Mouse (Mus musculus) intestine, postnatal 0 days (tissue): ENCODE data around the gene Nkx2-5. TPM values are rescaled to one million over a fixed set of nuclear protein-coding genes. Genes with fewer than 3 reads are reported as not detected.

Source experiments
- ATAC-seq: fragments of 200-750 bp; cut with Nextera tagmentation; 2 replicates; pipeline ENCODE4 v1.8.0; 2017; ENCODE audit warnings: mild to moderate bottlenecking, moderate TSS enrichment, moderate library complexity
- H3K27ac ChIP-seq: fragments of 300-500 bp; sonication (generic); 2 replicates; pipeline ENCODE4 v1.5.1; 2014; ENCODE audit warnings: mild to moderate bottlenecking, low read depth, low read length, moderate library complexity
- H3K27me3 ChIP-seq: fragments of 300-500 bp; sonication (generic); replicated peaks from 2 replicates; pipeline ENCODE4 v1.6.1; 2014; ENCODE audit warnings: low read length, mixed read lengths; ENCODE audit not compliant: control insufficient read depth, insufficient read depth
- H3K36me3 ChIP-seq: fragments of 300-500 bp; sonication (generic); 2 replicates; pipeline ENCODE4 v1.6.1; 2014; ENCODE audit warnings: mild to moderate bottlenecking, moderate library complexity; ENCODE audit not compliant: control insufficient read depth, insufficient read depth
- H3K4me1 ChIP-seq: fragments of 300-500 bp; sonication (generic); replicated peaks from 2 replicates; pipeline ENCODE4 v1.6.1; 2014; ENCODE audit warnings: antibody characterized with exemption, low read length, mixed read lengths; ENCODE audit not compliant: control insufficient read depth, insufficient read depth
- H3K4me2 ChIP-seq: fragments of 300-500 bp; sonication (generic); replicated peaks from 2 replicates; pipeline ENCODE4 v1.6.1; 2014; ENCODE audit warnings: low read depth, mild to moderate bottlenecking, moderate library complexity
- H3K4me3 ChIP-seq: fragments of 300-500 bp; sonication (generic); 2 replicates; pipeline ENCODE4 v1.5.1; 2014; ENCODE audit warnings: low read depth, low read length
- H3K9ac ChIP-seq: fragments of 300-500 bp; sonication (generic); 2 replicates; pipeline ENCODE4 v1.6.1; 2014; ENCODE audit warnings: mild to moderate bottlenecking, low read depth, low read length
- H3K9me3 ChIP-seq: fragments of 300-500 bp; sonication (generic); 2 replicates; pipeline ENCODE4 v1.6.1; 2016; ENCODE audit warnings: mixed run types; ENCODE audit not compliant: control insufficient read depth
- CTCF ChIP-seq: sonication (generic); IDR thresholded peaks from 2 replicates; pipeline ENCODE4 v1.5.1; 2016; ENCODE audit warnings: low read depth, mild to moderate bottlenecking, control low read depth, antibody characterized with exemption, moderate library complexity
- WGBS: fragments of 180-500 bp; shearing (Covaris S2); extraction: QIAGEN DNeasy Blood & Tissue Kit; methylation state at CpG from one replicate; pipeline ENCODE4 v1.1.7; 2014; 5-methylcytosine and 5-hydroxymethylcytosine counted together
- polyA plus RNA-seq: library from polyadenylated mRNA; unstranded; fragments of >200 nt; fragmentation: Nextera tagmentation; extraction: Ambion mirVana; gene quantifications from 2 replicates; pipeline ENCODE4 v1.2.1, GENCODE M21; 2015

Nkx2-5 gene
- polyA plus RNA-seq, 1 experiment from 2014 or later = 0.08 TPM

GRCm38 (mm10) chr17:26884995-26885926 is 40.5 kb upstream of the Nkx2-5 start:
- peak overlapping the region; percentile 71 for H3K4me2 ChIP-seq
- H3K4me1 ChIP-seq = peaks cover 8% of the 10 kb centered on the region; the same call in 1 of the 2 replicates
- peak; percentile 77 for TF ChIP-seq CTCF
- no peaks in the 10 kb centered on the region for H3K9me3 ChIP-seq
- 15% methylated on average over 25 of the region's 25 CpGs for WGBS
- H3K27ac ChIP-seq = no peak overlapping the region
- H3K4me3 ChIP-seq = peak overlapping the region; percentile 45
- H3K36me3 ChIP-seq = no peaks in the 10 kb centered on the region
- 0 out of 2 replicates have a peak overlapping the region, but pooled peaks have one; percentile 11 for H3K9ac ChIP-seq
- peak; percentile 61; the same call in 1 of the 2 replicates for ATAC-seq
- H3K27me3 ChIP-seq = no peaks in the 10 kb centered on the region

GRCm38 (mm10) chr17:26883585-26883984 is 38.8 kb upstream of the Nkx2-5 start:
- ATAC-seq = no peak

GRCm38 (mm10) chr17:26882706-26883105 is 37.9 kb upstream of the Nkx2-5 start:
- no peaks in the 10 kb centered on the region for H3K9me3 ChIP-seq
- no peak overlapping the region for H3K9ac ChIP-seq
- H3K27ac ChIP-seq = no peak overlapping the region
- no peaks in the 10 kb centered on the region for H3K36me3 ChIP-seq
- H3K4me2 ChIP-seq = no peak overlapping the region
- no peak for ATAC-seq
- 77% methylated on average over 1 of the region's 1 CpGs for WGBS
- H3K4me3 ChIP-seq = no peak overlapping the region
- H3K4me1 ChIP-seq = peaks cover 8% of the 10 kb centered on the region; the same call in 1 of the 2 replicates
- no peaks in the 10 kb centered on the region for H3K27me3 ChIP-seq
- no peak for TF ChIP-seq CTCF

More at GRCm38 (mm10) chr17:26883585-26883984, 38.8 kb upstream of the Nkx2-5 start:
- Histone ChIP-seq H3K27ac (no peak overlapping the region), H3K9me3 (no peaks in the 10 kb centered on the region), H3K9ac (no peak overlapping the region), H3K4me3 (no peak overlapping the region), H3K4me1 (peaks cover 8% of the 10 kb centered on the region; the same call in 1 of the 2 replicates), H3K36me3 (no peaks in the 10 kb centered on the region), H3K4me2 (0 out of 2 replicates have a peak overlapping the region, but pooled peaks have one; percentile 71), H3K27me3 (no peaks in the 10 kb centered on the region)
- TF ChIP-seq CTCF = no peak
- WGBS = 65% methylated on average over 6 of the region's 6 CpGs

- no peak overlapping the region for H3K27ac ChIP-seq
- H3K27me3 ChIP-seq = no peaks in the 10 kb centered on the region
- TF ChIP-seq CTCF = peak; percentile 31; the same call in 1 of the 2 replicates
- H3K36me3 ChIP-seq = no peaks in the 10 kb centered on the region
- 85% methylated on average over 6 of the region's 6 CpGs for WGBS
- no peak overlapping the region for H3K4me2 ChIP-seq
- H3K9me3 ChIP-seq = no peaks in the 10 kb centered on the region
- H3K4me3 ChIP-seq = no peak overlapping the region
- no peaks in the 10 kb centered on the region for H3K4me1 ChIP-seq
- no peak overlapping the region for H3K9ac ChIP-seq
- no peak for ATAC-seq
These were observed 34.4 kb upstream of the Nkx2-5 start for GRCm38 (mm10) chr17:26879235-26879634.

GRCm38 (mm10) chr17:26877927-26878326 is 33.1 kb upstream of the Nkx2-5 start:
- no peak for TF ChIP-seq CTCF
- Histone ChIP-seq H3K4me3 (no peak overlapping the region), H3K9ac (no peak overlapping the region), H3K27ac (no peak overlapping the region), H3K27me3 (no peaks in the 10 kb centered on the region), H3K4me2 (no peak overlapping the region), H3K9me3 (no peaks in the 10 kb centered on the region), H3K36me3 (no peaks in the 10 kb centered on the region), H3K4me1 (no peaks in the 10 kb centered on the region)
- WGBS = 77% methylated on average over 7 of the region's 7 CpGs
- ATAC-seq = no peak

GRCm38 (mm10) chr17:26874542-26874941 is 29.7 kb upstream of the Nkx2-5 start:
- H3K9me3 ChIP-seq = no peaks in the 10 kb centered on the region
- H3K36me3 ChIP-seq = no peaks in the 10 kb centered on the region
- no peak for ATAC-seq
- no peak overlapping the region for H3K9ac ChIP-seq
- no peaks in the 10 kb centered on the region for H3K27me3 ChIP-seq
- H3K4me3 ChIP-seq = no peak overlapping the region
- H3K4me2 ChIP-seq = no peak overlapping the region
- no peak for TF ChIP-seq CTCF
- no peaks in the 10 kb centered on the region for H3K4me1 ChIP-seq
- 73% methylated on average over 11 of the region's 11 CpGs for WGBS
- no peak overlapping the region for H3K27ac ChIP-seq
